Mouse (Mus musculus) hematopoietic stem cell, adult 5-6 weeks (primary cell): ENCODE data around the gene Chchd5. TPM values are rescaled to one million over a fixed set of nuclear protein-coding genes. Genes with fewer than 3 reads are reported as not detected.
A peak's percentile ranks its signal among the peaks of the same experiment; 100 is the strongest.

Source experiments
- ATAC-seq, 2 experiments: fragments of 125-278 bp in 1 of 2; replicated peaks in 1 of 2; 2 replicates each; pipeline ENCODE4 v1.8.0; 2016 to 2017; ENCODE audit warnings: inconsistent platforms in 2 of 2, mild to moderate bottlenecking in 2 of 2, moderate number of reproducible peaks in 2 of 2, low read depth in 1 of 2, moderate TSS enrichment in 1 of 2; ENCODE audit not compliant: low FRiP score in 2 of 2, poor library complexity in 2 of 2, severe bottlenecking in 2 of 2, insufficient read depth in 1 of 2, low TSS enrichment in 1 of 2
- total RNA-seq: library from RNA; stranded (forward); fragments of 172-1452, 232-1000 nt; gene quantifications from 2 replicates; pipeline ENCODE4 v1.2.3, GENCODE M21; 2017

Chchd5 gene
- total RNA-seq, 1 experiment from 2014 or later = 15.5 TPM

DNA sequence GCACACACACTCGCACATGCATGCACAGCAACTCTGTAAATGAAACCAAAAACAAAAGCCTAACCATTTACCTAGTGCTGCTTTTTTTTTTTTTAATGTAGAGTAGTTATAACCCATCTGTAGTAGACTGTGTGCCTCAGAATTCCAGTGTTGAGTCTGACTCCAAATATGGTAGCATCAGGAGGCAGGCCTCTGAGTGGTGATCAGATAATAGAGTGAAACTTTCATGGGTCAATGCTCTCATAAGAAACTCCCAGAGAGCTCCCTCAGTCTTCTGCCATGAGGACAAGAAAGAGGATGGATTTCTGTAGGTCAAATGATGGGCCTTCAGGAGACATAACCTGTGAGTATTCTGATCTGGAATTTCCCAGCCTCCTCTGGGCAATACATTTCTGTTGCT is 52.9 kb downstream of the Chchd5 start:
- no peak for ATAC-seq

DNA sequence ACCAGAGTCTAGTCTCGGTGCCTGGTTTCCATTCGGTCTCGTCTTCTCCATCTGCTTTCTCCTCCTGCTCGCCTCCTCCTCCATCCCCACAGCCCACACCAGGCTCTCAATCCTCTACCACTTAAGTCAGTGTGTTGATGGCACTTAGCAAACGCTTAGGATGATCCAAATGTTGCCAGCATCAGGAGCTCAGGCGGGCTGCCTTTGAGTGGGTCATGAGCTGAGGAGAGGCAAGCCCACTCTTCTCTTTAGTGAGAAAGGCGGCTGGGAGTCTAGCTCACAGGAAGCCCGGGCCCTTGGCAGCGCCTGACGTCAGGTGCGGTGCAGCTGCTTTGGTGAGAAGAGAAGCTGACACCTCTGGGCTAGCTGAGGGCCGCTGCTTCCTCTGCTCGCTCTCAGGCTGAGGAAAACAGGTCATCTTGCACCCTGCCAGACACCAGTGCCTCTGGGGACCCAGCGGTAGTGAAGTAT is 54.1 kb downstream of the Chchd5 start:
- peak; percentile 69 to 72 for ATAC-seq

Other genes with a start within 250 kb of the Chchd5 start
- 12.2 and 15.1 TPM in 2 replicates for gene Zc3h8, start 185.6 kb upstream of the Chchd5 start, total RNA-seq
- 6.8 and 13.8 TPM in 2 replicates for gene Zc3h6, start 162.3 kb upstream of the Chchd5 start, total RNA-seq
- 5.8 and 7.6 TPM in 2 replicates for gene Gm10762, start 162.0 kb upstream of the Chchd5 start, total RNA-seq
- not detected in 2 replicates for gene Vinac1, start 81.5 kb upstream of the Chchd5 start, total RNA-seq
- 5.9 and 11.6 TPM in 2 replicates for gene Ttl, start 63.8 kb upstream of the Chchd5 start, total RNA-seq
- gene Polr1b, start 28.7 kb upstream of the Chchd5 start, total RNA-seq = 39.7 and 42.2 TPM in 2 replicates
- gene Slc20a1, start 69.1 kb downstream of the Chchd5 start, total RNA-seq = 109 and 119 TPM in 2 replicates
- gene Ckap2l, start 167.5 kb downstream of the Chchd5 start, total RNA-seq = 39.3 and 48.3 TPM in 2 replicates
- gene Il1a, start 180.3 kb downstream of the Chchd5 start, total RNA-seq = not detected in 2 replicates
- 3.0 and 14.1 TPM in 2 replicates for gene Il1b, start 241.4 kb downstream of the Chchd5 start, total RNA-seq